Mouse (Mus musculus): ENCODE measurements around the gene Flii.

Gene Flii

DNA sequence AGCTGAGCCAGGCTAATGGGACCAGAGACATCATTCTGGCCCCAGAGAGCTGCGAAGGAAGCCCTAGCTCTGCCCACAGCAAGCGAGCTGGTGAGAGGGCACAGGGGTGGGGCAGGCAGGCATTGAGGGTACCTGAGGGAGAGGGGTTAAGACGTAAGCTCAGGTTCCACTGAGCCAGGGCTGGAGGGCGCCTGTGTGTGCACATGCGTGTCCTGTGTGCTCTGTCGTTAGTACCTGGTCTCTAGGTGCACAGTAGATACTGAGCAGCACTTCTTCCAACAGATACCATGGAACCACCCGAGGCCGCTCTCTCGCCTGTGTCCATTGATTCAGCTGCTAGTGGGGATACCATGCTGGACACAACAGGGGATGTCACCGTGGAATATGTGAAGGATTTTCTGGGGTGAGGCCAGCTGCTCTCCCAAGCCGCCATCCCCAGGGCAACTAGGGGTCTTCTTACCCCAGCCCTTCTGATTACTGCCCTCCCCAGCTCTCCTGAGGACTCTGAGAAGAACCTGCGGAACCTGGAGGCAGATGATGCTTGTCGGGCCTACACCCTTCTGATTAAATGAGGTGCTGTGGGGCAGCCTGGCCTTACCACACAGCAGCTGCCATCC is 14.3 kb downstream of the Flii start:
- no peak for DNase-seq

GRCm38 (mm10) chr11:60712040-60712439 is 15.0 kb downstream of the Flii start:
- no peak for DNase-seq

DNA sequence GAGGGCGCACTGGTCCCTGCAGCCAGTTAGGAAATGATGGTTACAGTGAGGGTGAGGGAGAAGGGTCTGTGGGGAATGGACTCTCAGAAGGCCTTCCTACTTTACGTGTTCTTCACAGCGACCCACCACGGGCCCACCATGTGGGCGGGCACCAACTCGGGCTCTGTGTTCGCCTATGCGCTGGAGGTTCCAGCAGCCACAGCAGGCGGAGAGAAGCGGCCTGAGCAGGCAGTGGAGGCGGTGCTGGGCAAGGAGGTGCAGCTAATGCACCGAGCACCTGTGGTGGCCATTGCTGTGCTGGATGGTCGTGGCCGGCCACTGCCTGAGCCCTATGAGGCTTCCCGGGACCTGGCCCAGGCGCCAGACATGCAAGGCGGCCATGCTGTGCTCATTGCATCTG is 15.8 kb downstream of the Flii start:
- peak in 1 of 2 experiments; percentile 4 for DNase-seq

GRCm38 (mm10) chr11:60709481-60710465 is 17.3 kb downstream of the Flii start:
- peak; percentile 2 to 8 for DNase-seq

GRCm38 (mm10) chr11:60708631-60709030 is 18.4 kb downstream of the Flii start:
- DNase-seq, result peak in 1 of 2 experiments; percentile 0

DNA sequence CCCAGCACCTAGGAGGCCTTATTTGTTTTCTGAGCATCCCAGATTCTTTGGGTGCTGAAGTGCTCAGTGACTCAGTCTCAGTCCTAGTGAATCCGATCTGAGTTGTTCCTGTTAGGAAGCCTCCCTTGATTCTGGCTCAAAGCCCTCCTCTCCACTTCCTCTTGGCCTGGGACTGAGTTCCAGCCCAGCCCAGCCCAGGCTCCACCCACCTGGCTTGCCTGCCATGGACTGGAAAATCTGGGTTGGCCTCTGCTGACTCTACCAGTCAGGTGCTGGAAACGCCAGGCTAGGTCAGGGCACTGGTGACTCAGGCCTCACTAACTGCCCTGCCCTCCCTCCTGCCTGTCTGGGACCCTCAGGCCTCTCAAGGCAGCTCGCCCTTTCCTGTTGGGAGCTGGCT is 19.4 kb downstream of the Flii start:
- peak; percentile 70 to 78 for DNase-seq

GRCm38 (mm10) chr11:60706696-60707480 is 20.2 kb downstream of the Flii start:
- DNase-seq, result peak; percentile 1 to 4

- DNase-seq, result peak in 1 of 2 experiments; percentile 3
These were observed 21.0 kb downstream of the Flii start for GRCm38 (mm10) chr11:60706076-60706475.

- DNase-seq, result peak; percentile 1
These were observed 21.8 kb downstream of the Flii start for GRCm38 (mm10) chr11:60705255-60705654.

- DNase-seq, result peak; percentile 1
These were observed 22.8 kb downstream of the Flii start for GRCm38 (mm10) chr11:60704023-60704880.

DNA sequence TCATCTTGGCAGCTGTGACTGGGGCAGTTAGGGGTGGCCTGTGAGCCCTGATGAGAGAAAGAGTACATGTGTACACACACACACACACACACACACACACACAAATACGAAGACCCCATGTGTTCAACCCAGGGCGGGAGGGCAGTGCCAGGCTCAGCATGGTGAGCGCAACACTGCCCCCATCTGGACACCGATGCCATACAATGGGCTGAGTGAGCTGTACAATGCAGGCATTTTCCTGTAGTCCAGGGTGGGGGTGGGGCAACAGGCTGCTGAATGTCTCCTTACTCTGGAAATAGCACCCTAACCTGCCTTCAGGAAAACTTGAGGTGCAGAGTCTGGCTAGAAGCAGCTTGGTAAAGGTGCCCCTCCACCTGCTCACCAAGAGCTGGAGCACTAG is 23.9 kb downstream of the Flii start:
- DNase-seq, result peak; percentile 85 to 87

DNA sequence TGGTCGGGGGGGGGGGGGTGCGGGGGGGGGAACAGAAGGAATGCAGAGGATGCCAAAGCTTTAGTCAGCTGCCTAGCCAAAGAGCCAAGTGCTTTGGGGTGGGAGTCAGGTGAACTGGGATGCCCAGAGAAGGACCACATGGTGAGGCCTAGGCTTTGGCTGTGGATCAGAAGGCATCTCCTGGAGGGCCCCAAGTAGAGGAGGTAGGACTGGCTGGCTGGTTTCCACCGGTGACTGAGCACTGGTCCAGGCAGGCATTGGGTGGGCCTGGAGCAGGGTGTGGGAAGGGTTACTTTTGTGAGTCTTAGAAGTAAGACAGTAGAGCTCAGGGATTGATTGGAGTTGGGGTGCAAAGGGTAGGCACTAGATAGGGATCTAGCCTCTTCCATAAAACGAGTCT is 25.5 kb downstream of the Flii start:
- no peak for DNase-seq

- DNase-seq, result no peak
These were observed 26.5 kb downstream of the Flii start for GRCm38 (mm10) chr11:60700320-60701185.

- DNase-seq, result peak; percentile 90 to 94
These were observed 27.5 kb downstream of the Flii start, which contains the start of gene Llgl1 for GRCm38 (mm10) chr11:60699524-60700075. Llgl1 (plus strand) TSS chr11:60699723.

DNA sequence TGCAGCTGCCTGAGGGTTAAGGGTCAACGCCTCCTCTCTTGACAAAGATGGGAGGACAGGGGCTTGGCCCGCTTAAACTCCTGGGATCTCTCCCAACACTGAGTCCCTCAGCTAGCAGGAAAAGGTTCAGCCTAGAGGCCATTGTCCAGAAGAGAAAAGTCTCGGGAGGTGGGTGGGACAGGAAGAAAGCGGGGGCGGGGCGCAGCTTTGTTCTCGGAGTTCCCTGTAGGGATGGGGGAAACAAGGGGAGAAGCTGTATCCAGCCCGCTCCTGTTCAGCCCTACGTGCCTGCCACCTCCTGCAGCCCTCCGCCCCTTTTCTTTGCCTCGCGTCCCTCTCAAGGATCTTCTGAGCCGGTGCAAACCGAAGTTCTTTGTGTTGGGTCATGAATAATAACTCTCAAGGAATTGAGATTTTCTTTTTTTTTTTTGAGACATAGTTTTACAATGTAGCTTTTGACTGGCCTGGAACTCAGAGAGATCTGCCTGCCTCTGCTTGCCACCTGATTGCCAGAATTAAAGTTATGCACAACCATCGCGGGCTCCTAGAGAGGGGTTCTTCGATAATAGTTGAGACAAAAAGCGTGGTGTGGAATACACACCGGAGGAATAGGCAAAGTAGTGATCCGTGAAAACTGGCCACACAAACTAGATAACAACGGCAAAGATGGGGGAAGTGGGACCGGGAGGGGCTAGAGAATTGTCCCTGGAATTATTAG is 28.1 kb downstream of the Flii start:
- DNase-seq, result peak; percentile 87 to 91

GRCm38 (mm10) chr11:60697561-60697960 is 29.5 kb downstream of the Flii start:
- no peak for DNase-seq

DNA sequence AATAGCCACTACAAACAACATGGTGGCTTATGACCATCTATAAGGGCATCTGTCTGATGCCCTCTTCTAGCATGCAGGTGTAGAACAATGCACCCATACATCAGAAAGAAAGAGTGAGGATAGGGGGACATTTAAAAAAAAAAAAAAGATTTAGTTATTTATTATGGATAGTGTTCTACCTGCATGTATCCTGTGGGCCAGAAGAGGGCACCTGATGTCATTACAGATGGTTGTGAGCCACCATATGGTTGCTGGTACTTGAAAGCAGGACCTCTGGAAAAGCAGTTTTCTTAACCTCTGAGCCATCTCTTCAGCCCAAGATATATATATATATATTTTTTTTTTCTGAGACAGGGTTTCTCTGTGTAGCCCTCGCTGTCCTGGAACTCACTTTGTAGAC is 30.9 kb downstream of the Flii start:
- DNase-seq, result no peak

Measured in kidney, postnatal 4 days (tissue).